Mouse (Mus musculus): ENCODE measurements around the gene Elovl2. TPM values are rescaled to one million over a fixed set of nuclear protein-coding genes. Genes with fewer than 3 reads are reported as not detected.

The Elovl2 gene
- polyA plus RNA-seq, 1 experiment from 2014 or later, result 51.4 TPM

DNA sequence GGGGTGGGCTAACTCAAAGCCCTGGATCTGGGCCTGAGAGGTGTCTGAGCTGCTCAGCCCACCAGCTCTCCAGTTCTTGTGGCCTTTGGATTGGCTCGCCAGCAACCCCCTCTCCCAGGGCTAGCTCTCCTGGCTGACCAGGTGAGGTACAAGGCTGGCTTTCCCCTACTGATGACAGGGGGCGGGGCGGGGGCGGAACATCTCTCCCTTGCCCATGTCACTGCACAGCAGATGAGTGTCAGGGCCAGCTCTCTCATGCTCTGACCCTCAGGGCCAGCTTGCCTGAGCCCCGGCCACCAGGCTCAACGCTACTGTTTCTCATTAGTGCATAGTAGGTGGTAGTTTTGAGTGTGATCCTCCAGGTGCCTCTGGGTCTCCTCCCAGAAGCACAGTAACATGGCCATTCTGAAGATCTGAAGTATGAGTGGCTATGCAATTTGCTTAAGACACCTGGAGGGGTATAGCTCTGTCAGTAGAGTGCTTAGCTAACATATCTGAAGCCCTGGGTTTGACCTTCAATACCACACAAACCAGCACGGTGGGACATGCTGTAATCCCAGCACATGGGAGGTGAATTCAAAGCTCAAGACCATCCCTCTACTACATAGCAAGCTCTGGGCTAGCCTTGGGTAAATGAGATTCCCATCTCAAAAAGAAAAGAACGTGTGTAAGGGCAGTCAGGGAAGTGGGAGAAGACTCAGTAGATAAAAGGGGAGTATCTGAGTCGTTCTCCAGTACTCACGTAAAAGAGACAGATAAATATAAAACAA is 18.0 kb upstream of the Elovl2 start:
- no peak overlapping the region for H3K9ac ChIP-seq (replicated peaks; ENCODE audit: low read depth, low read length)
- H3K36me3 ChIP-seq (ENCODE audit: control insufficient read depth, insufficient read depth), result no peaks in the 10 kb centered on the region
- no peak overlapping the region for H3K4me2 ChIP-seq (ENCODE audit: low read length)
- H3K27me3 ChIP-seq (replicated peaks; ENCODE audit: control insufficient read depth, insufficient read depth, low read length), result no peaks in the 10 kb centered on the region
- no peak overlapping the region for H3K4me3 ChIP-seq (replicated peaks; ENCODE audit: low read length)
- WGBS, result 76% methylated on average over 10 of the region's 10 CpGs
- no peaks in the 10 kb centered on the region for H3K9me3 ChIP-seq (ENCODE audit: control insufficient read depth, low read length)
- no peaks in the 10 kb centered on the region for H3K4me1 ChIP-seq (replicated peaks; ENCODE audit: control insufficient read depth, insufficient read depth, low read length)
- ATAC-seq, result peak; percentile 43
- no peak overlapping the region for H3K27ac ChIP-seq (ENCODE audit: low read length)

DNA sequence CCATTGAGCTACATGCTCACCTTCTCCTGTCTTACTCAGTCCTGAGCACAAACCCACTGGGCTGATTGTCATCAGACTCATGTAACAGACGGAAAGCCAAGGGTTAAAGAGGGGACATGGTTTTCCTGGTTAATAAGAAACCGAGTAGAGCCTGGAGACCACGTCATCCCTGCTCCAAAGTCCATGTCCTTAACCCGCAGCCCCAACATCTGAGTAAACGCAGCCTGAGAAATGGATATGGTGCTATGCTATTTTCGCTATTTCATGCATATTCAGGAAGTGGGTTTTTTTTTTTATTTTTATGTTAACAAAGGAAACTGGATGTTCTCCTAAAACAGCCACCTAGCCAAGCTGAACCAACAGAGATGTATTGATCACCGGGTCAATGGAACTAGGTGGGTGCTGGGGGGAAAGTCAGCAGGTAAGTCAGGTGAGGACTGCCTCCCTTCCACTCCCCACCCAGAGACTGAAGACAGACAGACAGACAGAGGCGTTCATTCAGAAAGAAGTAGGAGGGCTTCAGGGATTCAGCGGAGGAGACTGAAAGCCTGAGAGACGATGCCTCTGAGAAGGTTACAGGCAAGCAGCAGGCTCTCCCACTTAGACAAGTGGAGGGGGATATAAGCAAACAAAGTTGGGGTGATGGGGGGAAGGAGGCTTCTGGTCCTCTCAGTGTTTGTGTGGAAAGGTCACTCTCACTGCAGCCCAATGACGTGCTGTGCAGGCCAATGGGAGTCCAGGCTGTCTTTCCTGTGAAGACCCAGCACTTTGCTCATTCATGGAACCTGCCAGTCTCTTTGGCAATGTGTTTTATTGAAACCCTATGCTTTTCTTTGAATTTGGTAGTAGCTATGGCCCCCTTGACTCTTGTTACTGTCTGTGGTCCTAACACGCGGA is 15.9 kb upstream of the Elovl2 start:
- Histone ChIP-seq H3K9ac (replicated peaks; ENCODE audit: low read depth, low read length) (no peak overlapping the region), H3K27me3 (replicated peaks; ENCODE audit: control insufficient read depth, insufficient read depth, low read length) (no peaks in the 10 kb centered on the region), H3K9me3 (ENCODE audit: control insufficient read depth, low read length) (no peaks in the 10 kb centered on the region), H3K27ac (ENCODE audit: low read length) (no peak overlapping the region), H3K4me2 (ENCODE audit: low read length) (no peak overlapping the region), H3K4me3 (replicated peaks; ENCODE audit: low read length) (no peak overlapping the region), H3K36me3 (ENCODE audit: control insufficient read depth, insufficient read depth) (no peaks in the 10 kb centered on the region), H3K4me1 (replicated peaks; ENCODE audit: control insufficient read depth, insufficient read depth, low read length) (peaks cover 8% of the 10 kb centered on the region; the same call in 1 of the 2 replicates)
- ATAC-seq, result no peak
- WGBS, result 82% methylated on average over 13 of the region's 13 CpGs

DNA sequence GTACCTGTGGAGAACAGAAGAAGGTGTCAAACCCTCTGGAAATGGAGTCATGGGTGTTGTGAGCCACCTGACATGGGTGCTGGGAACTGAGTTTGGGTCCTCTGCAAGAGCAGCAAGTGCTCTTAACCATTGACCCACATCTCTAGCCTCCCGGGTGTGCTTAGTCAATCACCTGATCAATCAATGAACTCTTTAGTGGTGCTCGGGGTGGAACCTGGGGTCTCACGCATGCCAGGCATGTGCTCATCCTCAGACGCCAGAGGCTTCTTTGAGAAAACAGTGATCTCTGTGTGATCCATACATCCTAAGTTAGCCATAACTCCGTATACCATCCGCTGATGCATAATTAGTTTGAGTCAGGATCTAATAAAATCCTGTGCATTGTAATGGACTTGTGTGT is 15.0 kb upstream of the Elovl2 start:
- ATAC-seq, result no peak
- Histone ChIP-seq H3K9ac (replicated peaks; ENCODE audit: low read depth, low read length) (no peak overlapping the region), H3K36me3 (ENCODE audit: control insufficient read depth, insufficient read depth) (no peaks in the 10 kb centered on the region), H3K27me3 (replicated peaks; ENCODE audit: control insufficient read depth, insufficient read depth, low read length) (no peaks in the 10 kb centered on the region), H3K4me3 (replicated peaks; ENCODE audit: low read length) (no peak overlapping the region), H3K27ac (ENCODE audit: low read length) (no peak overlapping the region), H3K9me3 (ENCODE audit: control insufficient read depth, low read length) (no peaks in the 10 kb centered on the region), H3K4me1 (replicated peaks; ENCODE audit: control insufficient read depth, insufficient read depth, low read length) (peaks cover 8% of the 10 kb centered on the region), H3K4me2 (ENCODE audit: low read length) (no peak overlapping the region)
- 89% methylated on average over 6 of the region's 6 CpGs for WGBS

GRCm38 (mm10) chr13:41233241-41233640 is 13.0 kb upstream of the Elovl2 start:
- peaks cover 8% of the 10 kb centered on the region for H3K4me1 ChIP-seq (replicated peaks; ENCODE audit: control insufficient read depth, insufficient read depth, low read length)
- 90% methylated on average over 7 of the region's 7 CpGs for WGBS
- ATAC-seq, result no peak
- no peaks in the 10 kb centered on the region for H3K27me3 ChIP-seq (replicated peaks; ENCODE audit: control insufficient read depth, insufficient read depth, low read length)
- no peak overlapping the region for H3K27ac ChIP-seq (ENCODE audit: low read length)
- H3K9me3 ChIP-seq (ENCODE audit: control insufficient read depth, low read length), result no peaks in the 10 kb centered on the region
- no peaks in the 10 kb centered on the region for H3K36me3 ChIP-seq (ENCODE audit: control insufficient read depth, insufficient read depth)
- H3K4me2 ChIP-seq (ENCODE audit: low read length), result no peak overlapping the region
- no peak overlapping the region for H3K4me3 ChIP-seq (replicated peaks; ENCODE audit: low read length)
- no peak overlapping the region for H3K9ac ChIP-seq (replicated peaks; ENCODE audit: low read depth, low read length)

DNA sequence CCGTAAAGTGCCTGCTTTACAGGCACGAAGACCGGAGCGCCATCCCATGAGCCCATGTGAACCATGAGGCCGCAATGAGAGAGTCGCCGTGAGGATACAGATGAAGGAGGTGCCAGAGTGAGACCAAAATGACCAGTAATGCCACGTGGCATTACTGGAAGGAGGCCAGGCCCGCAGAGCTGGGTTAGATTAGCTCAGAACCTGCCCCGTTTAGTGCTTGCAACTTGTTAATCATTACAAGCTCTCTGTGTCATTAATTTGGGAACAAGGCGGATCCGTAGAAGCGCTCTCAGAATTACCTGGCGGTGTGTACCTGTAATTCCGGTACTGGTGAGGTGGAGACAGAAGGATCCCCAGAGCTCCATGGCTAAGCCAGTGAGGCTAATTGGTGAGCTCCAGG is 12.0 kb upstream of the Elovl2 start:
- no peaks in the 10 kb centered on the region for H3K36me3 ChIP-seq (ENCODE audit: control insufficient read depth, insufficient read depth)
- ATAC-seq, result peak; percentile 18; the same call in 1 of the 2 replicates
- no peak overlapping the region for H3K4me3 ChIP-seq (replicated peaks; ENCODE audit: low read length)
- no peaks in the 10 kb centered on the region for H3K27me3 ChIP-seq (replicated peaks; ENCODE audit: control insufficient read depth, insufficient read depth, low read length)
- peaks cover 8% of the 10 kb centered on the region for H3K4me1 ChIP-seq (replicated peaks; ENCODE audit: control insufficient read depth, insufficient read depth, low read length)
- H3K9me3 ChIP-seq (ENCODE audit: control insufficient read depth, low read length), result no peaks in the 10 kb centered on the region
- H3K4me2 ChIP-seq (ENCODE audit: low read length), result no peak overlapping the region
- 90% methylated on average over 15 of the region's 15 CpGs for WGBS
- no peak overlapping the region for H3K9ac ChIP-seq (replicated peaks; ENCODE audit: low read depth, low read length)
- no peak overlapping the region; the same call in 1 of the 2 replicates for H3K27ac ChIP-seq (ENCODE audit: low read length)

GRCm38 (mm10) chr13:41231389-41231983 is 11.3 kb upstream of the Elovl2 start:
- peaks cover 8% of the 10 kb centered on the region for H3K4me1 ChIP-seq (replicated peaks; ENCODE audit: control insufficient read depth, insufficient read depth, low read length)
- H3K27me3 ChIP-seq (replicated peaks; ENCODE audit: control insufficient read depth, insufficient read depth, low read length), result no peaks in the 10 kb centered on the region
- H3K9ac ChIP-seq (replicated peaks; ENCODE audit: low read depth, low read length), result no peak overlapping the region
- peak; percentile 94 for ATAC-seq
- 32% methylated on average over 12 of the region's 12 CpGs for WGBS
- H3K9me3 ChIP-seq (ENCODE audit: control insufficient read depth, low read length), result no peaks in the 10 kb centered on the region
- no peak overlapping the region for H3K4me3 ChIP-seq (replicated peaks; ENCODE audit: low read length)
- H3K4me2 ChIP-seq (ENCODE audit: low read length), result peak overlapping the region; percentile 20
- H3K27ac ChIP-seq (ENCODE audit: low read length), result peak overlapping the region; percentile 70; the same call in 1 of the 2 replicates
- no peaks in the 10 kb centered on the region for H3K36me3 ChIP-seq (ENCODE audit: control insufficient read depth, insufficient read depth)

DNA sequence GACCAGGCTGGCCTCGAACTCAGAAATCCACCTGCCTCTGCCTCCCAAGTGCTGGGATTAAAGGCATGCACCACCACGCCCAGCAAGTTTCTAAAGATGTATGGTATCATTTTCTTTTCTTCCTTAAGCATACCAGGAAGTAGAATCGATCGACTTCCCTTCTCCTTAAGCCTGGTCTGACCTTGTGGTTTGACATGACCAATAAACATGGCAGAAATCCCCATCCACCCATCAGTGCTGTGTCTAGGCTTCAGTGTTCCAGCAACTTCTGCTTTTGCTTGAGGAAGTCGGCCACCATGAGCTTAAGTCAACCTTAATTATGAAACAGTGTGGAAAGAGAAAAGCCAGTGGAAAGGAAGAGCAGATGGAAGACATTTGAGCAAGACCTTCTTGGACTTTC is 10.1 kb upstream of the Elovl2 start:
- Histone ChIP-seq H3K4me2 (ENCODE audit: low read length) (no peak overlapping the region), H3K36me3 (ENCODE audit: control insufficient read depth, insufficient read depth) (no peaks in the 10 kb centered on the region), H3K4me3 (replicated peaks; ENCODE audit: low read length) (no peak overlapping the region), H3K27ac (ENCODE audit: low read length) (no peak overlapping the region), H3K9me3 (ENCODE audit: control insufficient read depth, low read length) (no peaks in the 10 kb centered on the region), H3K27me3 (replicated peaks; ENCODE audit: control insufficient read depth, insufficient read depth, low read length) (no peaks in the 10 kb centered on the region), H3K9ac (replicated peaks; ENCODE audit: low read depth, low read length) (no peak overlapping the region), H3K4me1 (replicated peaks; ENCODE audit: control insufficient read depth, insufficient read depth, low read length) (peaks cover 8% of the 10 kb centered on the region)
- 91% methylated on average over 5 of the region's 5 CpGs for WGBS
- no peak for ATAC-seq

DNA sequence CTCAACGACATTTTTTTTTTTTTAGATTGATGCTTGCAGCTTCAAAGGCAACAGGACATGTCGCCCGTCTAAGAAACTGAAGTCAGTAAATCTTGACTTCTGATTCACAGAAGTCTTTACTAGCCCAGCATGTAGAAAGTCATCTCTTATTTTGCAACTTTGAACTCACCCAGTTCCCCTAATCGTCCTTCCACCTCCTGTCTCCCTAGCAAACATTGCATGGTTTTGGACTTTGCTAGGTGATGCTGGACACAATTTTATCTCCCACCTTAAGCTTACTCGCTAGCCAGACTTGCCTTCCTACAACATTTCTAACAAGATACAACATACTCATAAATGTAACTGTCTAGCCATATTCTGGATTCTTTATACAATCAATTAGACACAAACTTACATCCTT is 7.9 kb upstream of the Elovl2 start:
- Histone ChIP-seq H3K9me3 (ENCODE audit: control insufficient read depth, low read length) (no peaks in the 10 kb centered on the region), H3K4me2 (ENCODE audit: low read length) (no peak overlapping the region), H3K36me3 (ENCODE audit: control insufficient read depth, insufficient read depth) (no peaks in the 10 kb centered on the region), H3K4me1 (replicated peaks; ENCODE audit: control insufficient read depth, insufficient read depth, low read length) (peaks cover 8% of the 10 kb centered on the region), H3K27ac (ENCODE audit: low read length) (no peak overlapping the region), H3K9ac (replicated peaks; ENCODE audit: low read depth, low read length) (no peak overlapping the region), H3K4me3 (replicated peaks; ENCODE audit: low read length) (no peak overlapping the region), H3K27me3 (replicated peaks; ENCODE audit: control insufficient read depth, insufficient read depth, low read length) (no peaks in the 10 kb centered on the region)
- ATAC-seq, result no peak
- WGBS, result 91% methylated on average over 5 of the region's 5 CpGs

DNA sequence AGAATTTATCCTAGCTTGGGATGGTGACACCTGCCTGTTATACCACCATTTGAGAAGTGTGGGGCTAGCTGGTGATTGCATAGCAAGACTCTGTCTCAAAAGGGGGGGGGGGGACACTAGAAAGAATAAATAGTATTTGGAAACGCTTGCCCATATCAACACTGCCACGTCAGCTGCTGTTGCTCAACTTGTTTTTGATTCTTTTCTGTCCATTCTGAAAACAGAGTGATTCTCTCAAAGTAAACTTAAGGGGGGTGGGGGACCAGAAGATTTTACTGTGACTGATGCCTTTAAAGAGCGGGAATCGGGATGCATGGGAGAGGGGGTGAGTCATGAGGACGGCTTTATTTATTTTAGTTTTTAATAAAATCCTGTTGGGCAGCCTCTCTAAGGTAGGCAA is 6.3 kb upstream of the Elovl2 start:
- no peak for ATAC-seq
- Histone ChIP-seq H3K4me1 (replicated peaks; ENCODE audit: control insufficient read depth, insufficient read depth, low read length) (no peaks in the 10 kb centered on the region; the same call in 1 of the 2 replicates), H3K27ac (ENCODE audit: low read length) (no peak overlapping the region), H3K27me3 (replicated peaks; ENCODE audit: control insufficient read depth, insufficient read depth, low read length) (no peaks in the 10 kb centered on the region), H3K9ac (replicated peaks; ENCODE audit: low read depth, low read length) (no peak overlapping the region), H3K4me2 (ENCODE audit: low read length) (no peak overlapping the region), H3K4me3 (replicated peaks; ENCODE audit: low read length) (no peak overlapping the region), H3K36me3 (ENCODE audit: control insufficient read depth, insufficient read depth) (no peaks in the 10 kb centered on the region), H3K9me3 (ENCODE audit: control insufficient read depth, low read length) (no peaks in the 10 kb centered on the region)
- WGBS, result 87% methylated on average over 5 of the region's 5 CpGs
